Mouse (Mus musculus): ENCODE data around the gene Large1. TPM values are rescaled to one million over a fixed set of nuclear protein-coding genes. Genes with fewer than 3 reads are reported as not detected.
"Not testable (repeated sequence)": the region's sequence is repeated elsewhere in the genome, so short reads cannot be mapped to it uniquely, and the experiment has no call there.

The Large1 gene
- polyA plus RNA-seq, 1 experiment, result 8.3 TPM

GRCm38 (mm10) chr8:73101069-73101468 lies 252.3 kb downstream of the Large1 start:
- no peaks in the 10 kb centered on the region for H3K27me3 ChIP-seq (replicated peaks; ENCODE audit: control insufficient read depth, insufficient read depth, low read length)
- DNase-seq, result no peak
- H3K36me3 ChIP-seq (ENCODE audit: control insufficient read depth, insufficient read depth, low read length), result no peaks in the 10 kb centered on the region
- no peaks in the 10 kb centered on the region for H3K4me1 ChIP-seq (ENCODE audit: control insufficient read depth, insufficient read depth, low read length)
- 78% methylated on average over 5 of the region's 5 CpGs for WGBS
- H3K27ac ChIP-seq (ENCODE audit: insufficient read depth, low read depth, low read length), result no peak overlapping the region
- no peak overlapping the region for H3K4me3 ChIP-seq (ENCODE audit: insufficient read depth, low read depth, low read length)
- TF ChIP-seq POLR2A (IDR thresholded peaks at IDR 0.05; ENCODE audit: low read depth, low read length) (no peak), CTCF (conservative IDR thresholded peaks at IDR 0.05; ENCODE audit: insufficient read depth, insufficient read length, low read depth, low read length) (no peak)

GRCm38 (mm10) chr8:73100607-73101006 lies 252.7 kb downstream of the Large1 start:
- H3K4me1 ChIP-seq (ENCODE audit: control insufficient read depth, insufficient read depth, low read length); H3K36me3 ChIP-seq (ENCODE audit: control insufficient read depth, insufficient read depth, low read length); H3K27me3 ChIP-seq (replicated peaks; ENCODE audit: control insufficient read depth, insufficient read depth, low read length); DNase-seq; H3K4me3 ChIP-seq (ENCODE audit: insufficient read depth, low read depth, low read length); H3K27ac ChIP-seq (ENCODE audit: insufficient read depth, low read depth, low read length): not testable (repeated sequence)
- WGBS, result 21% methylated on average over 3 of the region's 3 CpGs

- DNase-seq, result no peak
- no peaks in the 10 kb centered on the region for H3K36me3 ChIP-seq (ENCODE audit: control insufficient read depth, insufficient read depth, low read length)
- H3K27ac ChIP-seq (ENCODE audit: insufficient read depth, low read depth, low read length), result no peak overlapping the region
- 96% methylated on average over 3 of the region's 3 CpGs for WGBS
- H3K4me3 ChIP-seq (ENCODE audit: insufficient read depth, low read depth, low read length), result no peak overlapping the region
- no peaks in the 10 kb centered on the region for H3K4me1 ChIP-seq (ENCODE audit: control insufficient read depth, insufficient read depth, low read length)
- no peak for TF ChIP-seq POLR2A (IDR thresholded peaks at IDR 0.05; ENCODE audit: low read depth, low read length)
- TF ChIP-seq CTCF (conservative IDR thresholded peaks at IDR 0.05; ENCODE audit: insufficient read depth, insufficient read length, low read depth, low read length), result no peak
- H3K27me3 ChIP-seq (replicated peaks; ENCODE audit: control insufficient read depth, insufficient read depth, low read length), result no peaks in the 10 kb centered on the region
These were observed 253.8 kb downstream of the Large1 start for GRCm38 (mm10) chr8:73099542-73099941.

GRCm38 (mm10) chr8:73096952-73097351 lies 256.4 kb downstream of the Large1 start:
- Histone ChIP-seq H3K27me3 (replicated peaks; ENCODE audit: control insufficient read depth, insufficient read depth, low read length) (no peaks in the 10 kb centered on the region), H3K27ac (ENCODE audit: insufficient read depth, low read depth, low read length) (no peak overlapping the region), H3K4me3 (ENCODE audit: insufficient read depth, low read depth, low read length) (no peak overlapping the region), H3K36me3 (ENCODE audit: control insufficient read depth, insufficient read depth, low read length) (no peaks in the 10 kb centered on the region), H3K4me1 (ENCODE audit: control insufficient read depth, insufficient read depth, low read length) (no peaks in the 10 kb centered on the region)
- WGBS, result 85% methylated on average over 2 of the region's 2 CpGs
- TF ChIP-seq CTCF (conservative IDR thresholded peaks at IDR 0.05; ENCODE audit: insufficient read depth, insufficient read length, low read depth, low read length) (no peak), POLR2A (IDR thresholded peaks at IDR 0.05; ENCODE audit: low read depth, low read length) (no peak)
- DNase-seq, result no peak

- DNase-seq; H3K27ac ChIP-seq (ENCODE audit: insufficient read depth, low read depth, low read length); H3K36me3 ChIP-seq (ENCODE audit: control insufficient read depth, insufficient read depth, low read length); H3K27me3 ChIP-seq (replicated peaks; ENCODE audit: control insufficient read depth, insufficient read depth, low read length); H3K4me3 ChIP-seq (ENCODE audit: insufficient read depth, low read depth, low read length); H3K4me1 ChIP-seq (ENCODE audit: control insufficient read depth, insufficient read depth, low read length): not testable (repeated sequence)
- 88% methylated on average over 1 of the region's 1 CpGs for WGBS
These were observed 275.6 kb downstream of the Large1 start for GRCm38 (mm10) chr8:73077746-73078145.

GRCm38 (mm10) chr8:73061410-73061809 lies 291.9 kb downstream of the Large1 start:
- no peak for DNase-seq
- no peaks in the 10 kb centered on the region for H3K27me3 ChIP-seq (replicated peaks; ENCODE audit: control insufficient read depth, insufficient read depth, low read length)
- H3K36me3 ChIP-seq (ENCODE audit: control insufficient read depth, insufficient read depth, low read length), result no peaks in the 10 kb centered on the region
- H3K4me3 ChIP-seq (ENCODE audit: insufficient read depth, low read depth, low read length), result no peak overlapping the region
- H3K4me1 ChIP-seq (ENCODE audit: control insufficient read depth, insufficient read depth, low read length), result no peaks in the 10 kb centered on the region
- TF ChIP-seq POLR2A (IDR thresholded peaks at IDR 0.05; ENCODE audit: low read depth, low read length) (no peak), CTCF (conservative IDR thresholded peaks at IDR 0.05; ENCODE audit: insufficient read depth, insufficient read length, low read depth, low read length) (no peak)
- no peak overlapping the region for H3K27ac ChIP-seq (ENCODE audit: insufficient read depth, low read depth, low read length)
- 57% methylated on average over 1 of the region's 1 CpGs for WGBS

GRCm38 (mm10) chr8:73054726-73055125 lies 298.6 kb downstream of the Large1 start:
- no peaks in the 10 kb centered on the region for H3K4me1 ChIP-seq (ENCODE audit: control insufficient read depth, insufficient read depth, low read length)
- H3K4me3 ChIP-seq (ENCODE audit: insufficient read depth, low read depth, low read length), result no peak overlapping the region
- TF ChIP-seq CTCF (conservative IDR thresholded peaks at IDR 0.05; ENCODE audit: insufficient read depth, insufficient read length, low read depth, low read length) (no peak), POLR2A (IDR thresholded peaks at IDR 0.05; ENCODE audit: low read depth, low read length) (no peak)
- DNase-seq, result no peak
- no peaks in the 10 kb centered on the region for H3K36me3 ChIP-seq (ENCODE audit: control insufficient read depth, insufficient read depth, low read length)
- no peak overlapping the region for H3K27ac ChIP-seq (ENCODE audit: insufficient read depth, low read depth, low read length)
- H3K27me3 ChIP-seq (replicated peaks; ENCODE audit: control insufficient read depth, insufficient read depth, low read length), result no peaks in the 10 kb centered on the region
- 65% methylated on average over 1 of the region's 1 CpGs for WGBS

GRCm38 (mm10) chr8:73053878-73054277 lies 299.5 kb downstream of the Large1 start:
- 67% methylated on average over 3 of the region's 3 CpGs for WGBS
- no peak for DNase-seq
- TF ChIP-seq POLR2A (IDR thresholded peaks at IDR 0.05; ENCODE audit: low read depth, low read length) (no peak), CTCF (conservative IDR thresholded peaks at IDR 0.05; ENCODE audit: insufficient read depth, insufficient read length, low read depth, low read length) (no peak)

More at GRCm38 (mm10) chr8:73053878-73054277, 299.5 kb downstream of the Large1 start:
- H3K36me3 ChIP-seq (ENCODE audit: control insufficient read depth, insufficient read depth, low read length), result no peaks in the 10 kb centered on the region
- no peaks in the 10 kb centered on the region for H3K27me3 ChIP-seq (replicated peaks; ENCODE audit: control insufficient read depth, insufficient read depth, low read length)
- no peak overlapping the region for H3K4me3 ChIP-seq (ENCODE audit: insufficient read depth, low read depth, low read length)
- no peaks in the 10 kb centered on the region for H3K4me1 ChIP-seq (ENCODE audit: control insufficient read depth, insufficient read depth, low read length)
- no peak overlapping the region for H3K27ac ChIP-seq (ENCODE audit: insufficient read depth, low read depth, low read length)

Data from kidney, adult 2 months (tissue).